Mouse (Mus musculus) T-cell, adult 2 months (primary cell): ENCODE measurements around the gene Snx1.

Experiments used
- DNase-seq: peaks from one replicate; pipeline ENCODE4 v3.0.0; 2022; ENCODE audit warnings: low spot score

Snx1 gene

DNA sequence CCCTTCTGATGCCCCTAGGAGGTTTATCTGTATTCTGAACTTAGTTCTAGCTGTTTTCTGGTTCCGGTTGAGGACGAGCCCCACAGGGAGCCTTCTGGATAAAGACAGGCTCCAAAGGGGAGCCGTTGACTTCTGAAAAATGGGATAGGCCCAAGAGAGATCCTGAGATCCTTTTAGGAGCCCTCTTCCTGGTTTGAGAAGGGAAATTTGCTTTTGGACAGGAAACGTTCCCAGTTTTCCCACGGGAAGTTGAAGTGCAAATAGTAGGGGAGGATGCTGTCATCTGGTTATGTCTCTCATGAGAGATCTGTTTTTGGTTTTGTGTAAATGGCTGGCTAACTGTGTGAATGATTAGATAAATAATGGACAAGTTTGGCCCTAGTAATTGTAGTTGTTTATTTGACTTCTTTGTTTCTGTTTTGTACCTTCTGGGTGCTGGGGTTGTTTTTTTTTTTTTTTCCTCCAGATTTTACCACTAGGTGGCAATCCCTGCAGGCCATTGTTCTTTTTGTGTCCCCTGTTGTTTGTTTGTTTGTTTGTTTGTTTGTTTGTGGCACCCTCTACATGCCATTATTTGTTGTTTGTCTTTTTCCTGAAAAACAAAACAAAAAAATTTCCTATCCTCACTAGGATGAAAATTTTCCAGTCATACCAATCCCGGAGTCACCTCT is 76.3 kb downstream of the Snx1 start:
- no peak for DNase-seq

DNA sequence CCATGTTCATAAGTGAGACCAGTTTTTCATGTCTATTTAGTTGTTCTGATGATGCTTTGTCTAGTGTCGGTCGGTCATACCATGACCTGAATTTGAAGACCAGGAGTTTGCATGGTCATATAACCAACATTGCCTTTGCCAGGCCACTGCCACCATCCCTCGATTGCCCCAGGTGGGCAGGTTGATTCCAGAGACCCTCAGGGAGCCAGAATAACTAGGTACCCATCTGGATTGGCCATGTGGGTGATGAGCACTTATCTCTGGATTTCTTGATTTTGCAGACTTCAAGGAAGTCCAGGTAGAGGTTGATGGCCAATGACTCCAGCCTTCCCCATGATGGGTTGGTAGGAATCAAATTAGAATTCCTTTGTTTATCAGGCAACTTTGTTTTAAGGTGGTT is 83.1 kb downstream of the Snx1 start:
- DNase-seq = no peak

DNA sequence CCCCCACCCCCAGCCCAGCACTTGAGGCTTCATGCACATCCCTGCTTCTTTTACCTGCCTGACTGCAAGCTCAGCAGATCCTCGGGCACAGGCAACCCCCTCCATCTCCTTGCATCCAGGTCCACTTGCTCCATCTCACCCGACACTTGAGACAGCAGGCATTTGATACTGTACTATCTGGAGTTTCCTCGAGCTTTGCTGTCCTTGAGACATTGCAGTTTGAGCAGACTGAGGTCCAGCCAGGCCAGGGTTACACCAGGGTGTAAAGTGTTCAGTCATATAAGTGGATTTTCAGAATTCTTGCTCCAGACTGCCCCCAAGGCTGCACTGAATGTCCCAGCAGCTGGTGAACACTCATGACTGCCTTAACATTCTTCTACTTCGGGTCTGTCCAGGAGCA is 84.1 kb downstream of the Snx1 start:
- DNase-seq = no peak

DNA sequence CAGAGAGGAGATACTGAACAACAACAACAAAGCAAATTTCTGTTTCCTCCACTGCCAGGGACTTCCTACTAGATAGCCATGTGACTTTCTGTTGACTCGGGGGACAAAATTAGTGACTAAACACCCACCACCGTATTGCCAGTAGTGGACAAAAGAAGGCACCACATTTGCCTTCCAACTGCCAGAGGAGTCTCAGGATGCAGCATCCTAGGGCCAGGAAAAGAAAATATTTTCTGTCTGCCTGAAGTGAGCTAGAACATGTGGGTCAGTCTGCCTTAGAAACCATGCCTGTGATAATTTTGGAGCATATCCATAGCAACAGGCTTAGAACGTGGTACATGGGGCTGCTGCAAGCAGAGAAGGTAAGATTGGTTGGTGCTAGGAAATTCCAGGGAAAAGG is 85.6 kb downstream of the Snx1 start:
- DNase-seq = no peak

DNA sequence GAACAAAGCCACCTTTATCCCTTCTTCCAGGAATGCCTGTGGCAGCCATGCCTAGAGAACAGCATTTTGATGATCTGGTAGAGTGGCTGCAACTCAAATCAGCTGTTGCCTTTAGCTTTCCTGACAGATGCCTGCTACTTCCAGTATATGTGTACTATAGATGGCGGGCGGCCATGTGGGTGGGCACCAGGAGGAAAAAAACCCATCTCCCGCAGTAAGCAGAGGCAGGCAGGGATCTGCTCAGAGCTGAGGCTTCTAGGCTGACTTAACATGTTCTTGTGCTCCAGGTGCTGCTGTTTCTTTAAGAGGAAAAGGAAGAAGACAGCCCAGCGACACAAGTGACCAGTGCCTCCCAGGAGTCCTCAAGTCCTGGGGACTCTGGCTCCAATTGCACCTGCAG is 87.1 kb downstream of the Snx1 start:
- no peak for DNase-seq

DNA sequence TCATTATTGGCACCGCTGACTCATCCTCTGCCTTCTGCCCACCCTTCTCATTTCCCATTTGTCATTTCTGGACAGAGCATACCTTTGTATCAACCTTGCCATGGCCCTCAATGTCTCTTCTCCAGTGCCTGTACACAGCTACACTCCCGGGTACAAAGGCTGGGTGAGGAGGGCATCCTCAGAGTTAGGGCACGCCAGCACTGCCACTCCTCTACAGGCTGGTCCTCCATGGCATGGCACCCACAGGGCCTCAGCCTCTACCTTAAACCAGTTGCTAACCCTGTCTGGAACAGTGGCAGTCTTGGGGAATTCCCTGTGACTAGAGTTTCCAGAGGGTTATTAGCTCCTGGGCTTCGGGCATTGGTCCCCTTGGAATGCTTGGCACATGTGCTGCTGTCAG is 87.8 kb downstream of the Snx1 start:
- DNase-seq = no peak
